Mouse (Mus musculus) layer of hippocampus, adult 9-11 months (tissue): ENCODE measurements at regions not wholly inside any gene's neighbourhood (a gene's known extent, or its start where the extent isn't known, plus 50 kb on each side); places are given as distances from the start of the nearest gene placed in this dataset.

Experiments used
- DNase-seq: peaks from one replicate; pipeline ENCODE4 v3.0.0; 2022

DNA sequence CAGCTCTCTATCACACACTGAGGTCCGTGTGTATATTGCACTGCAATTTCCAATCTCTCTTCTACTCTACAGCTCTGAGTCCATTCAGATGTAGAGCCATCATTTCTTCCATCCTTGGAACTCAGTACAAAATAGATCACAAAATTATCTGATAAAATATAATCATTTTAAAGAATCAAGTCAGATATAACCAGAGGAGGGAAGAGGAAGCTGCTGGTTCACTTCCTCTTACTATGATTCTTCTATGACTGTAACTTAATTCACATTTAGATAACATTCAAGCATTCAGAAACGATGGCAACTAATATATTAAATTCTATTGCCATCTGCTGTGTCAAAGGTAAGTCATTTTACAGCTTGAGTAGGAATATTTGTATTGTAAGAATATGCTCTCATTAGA is 1550.1 kb downstream of the Cdh8 start:
- no peak for DNase-seq

GRCm38 (mm10) chr8:97861511-97861910 is 1554.8 kb downstream of the Cdh8 start:
- peak; percentile 6 for DNase-seq

DNA sequence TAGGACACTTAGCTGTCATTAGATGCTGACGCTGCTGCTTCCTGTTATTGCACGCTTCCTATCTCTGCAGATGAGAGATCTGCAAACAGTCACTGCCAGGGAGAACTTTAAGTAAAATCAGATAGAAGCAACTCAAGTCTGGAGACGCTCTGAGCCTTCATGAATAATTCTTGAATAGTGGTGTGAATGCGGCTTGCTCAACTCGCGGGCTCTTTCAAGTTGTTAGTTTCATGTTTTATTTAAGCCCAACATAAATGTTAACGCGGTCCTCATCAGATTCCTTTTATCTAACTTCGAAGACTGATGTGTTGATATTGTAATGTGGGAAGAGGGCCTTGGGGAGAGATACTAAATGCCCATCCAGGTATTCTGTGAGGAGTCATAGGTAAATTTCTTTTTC is 1556.1 kb downstream of the Cdh8 start:
- no peak for DNase-seq

DNA sequence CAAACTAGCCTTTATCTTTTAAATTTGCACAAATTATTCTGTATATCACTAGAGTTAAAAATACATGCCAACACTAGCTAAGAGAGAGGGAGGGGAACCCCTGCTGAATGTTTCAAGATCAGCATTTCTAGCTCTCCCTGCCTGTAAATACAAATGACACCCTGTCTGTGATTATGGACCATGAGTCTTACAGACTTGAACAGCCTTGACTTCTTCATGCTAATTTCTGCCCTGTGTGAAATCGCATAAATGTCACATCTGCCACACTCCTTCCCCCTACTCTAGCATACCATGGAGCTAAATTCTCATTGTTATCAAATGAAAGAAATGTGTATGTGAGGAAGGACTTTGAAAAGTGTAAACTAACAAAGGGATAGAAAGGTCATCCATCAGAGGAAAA is 1559.0 kb downstream of the Cdh8 start:
- DNase-seq: no peak
